Mouse (Mus musculus): ENCODE results near the gene Pnma1. TPM values are rescaled to one million over a fixed set of nuclear protein-coding genes. Genes with fewer than 3 reads are reported as not detected.

Pnma1 gene
- polyA plus RNA-seq, 1 experiment = 3.0 TPM

DNA sequence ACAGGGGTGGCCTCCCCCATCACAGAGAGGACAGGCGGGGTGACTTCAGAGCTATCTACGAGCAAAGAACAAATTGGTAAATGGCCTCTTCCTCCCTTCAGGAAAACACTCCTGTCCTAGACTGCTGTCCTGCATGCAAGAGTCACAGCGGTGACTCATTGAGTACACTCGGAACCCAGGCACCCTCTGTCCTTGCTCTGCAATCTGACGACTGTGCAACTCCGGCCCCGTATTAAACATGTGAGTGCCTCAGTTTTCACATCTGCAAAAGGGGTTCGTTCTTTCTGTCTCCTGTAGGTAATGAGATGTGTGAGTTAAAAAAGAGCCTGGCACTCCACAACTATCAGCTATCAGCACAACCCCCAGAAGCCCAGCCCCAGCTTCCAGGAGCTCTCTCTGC is 12.2 kb upstream of the Pnma1 start:
- TF ChIP-seq POLR2A (IDR thresholded peaks at IDR 0.05; ENCODE audit: extremely low read depth, insufficient read depth, low read length) (no peak), CTCF (IDR thresholded peaks at IDR 0.05; ENCODE audit: extremely low read depth, insufficient read depth, low read length) (no peak)
- no peak overlapping the region for H3K27ac ChIP-seq (ENCODE audit: insufficient read depth, low read length)
- H3K4me3 ChIP-seq (ENCODE audit: insufficient read depth, low read length) = no peak overlapping the region
- H3K4me1 ChIP-seq (ENCODE audit: control insufficient read depth, insufficient read depth, low read length) = no peaks in the 10 kb centered on the region; the same call in 1 of the 2 replicates

DNA sequence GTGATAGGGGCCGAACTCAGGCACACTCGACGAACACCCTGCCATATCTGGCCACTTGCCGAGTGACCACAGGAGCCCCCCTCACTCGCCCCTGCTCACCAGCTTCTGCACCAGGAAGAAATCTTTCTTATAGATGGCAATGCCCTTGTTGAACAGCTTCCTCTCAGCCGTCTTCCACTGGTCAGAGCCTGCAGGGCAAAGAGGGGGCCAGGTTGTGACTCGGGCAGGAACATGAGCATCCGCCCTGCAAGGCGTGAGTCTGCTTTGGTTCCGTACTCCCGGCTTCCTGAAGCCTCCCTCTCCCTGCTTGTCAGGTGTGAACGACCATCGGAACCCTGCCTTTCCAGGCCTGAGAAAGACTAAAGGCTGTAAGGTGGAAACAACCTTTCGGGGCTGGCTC is 9.9 kb upstream of the Pnma1 start:
- Histone ChIP-seq H3K27ac (ENCODE audit: insufficient read depth, low read length) (no peak overlapping the region), H3K4me3 (ENCODE audit: insufficient read depth, low read length) (no peak overlapping the region), H3K4me1 (ENCODE audit: control insufficient read depth, insufficient read depth, low read length) (no peaks in the 10 kb centered on the region; the same call in 1 of the 2 replicates)
- TF ChIP-seq CTCF (IDR thresholded peaks at IDR 0.05; ENCODE audit: extremely low read depth, insufficient read depth, low read length) = no peak
- TF ChIP-seq POLR2A (IDR thresholded peaks at IDR 0.05; ENCODE audit: extremely low read depth, insufficient read depth, low read length) = no peak

DNA sequence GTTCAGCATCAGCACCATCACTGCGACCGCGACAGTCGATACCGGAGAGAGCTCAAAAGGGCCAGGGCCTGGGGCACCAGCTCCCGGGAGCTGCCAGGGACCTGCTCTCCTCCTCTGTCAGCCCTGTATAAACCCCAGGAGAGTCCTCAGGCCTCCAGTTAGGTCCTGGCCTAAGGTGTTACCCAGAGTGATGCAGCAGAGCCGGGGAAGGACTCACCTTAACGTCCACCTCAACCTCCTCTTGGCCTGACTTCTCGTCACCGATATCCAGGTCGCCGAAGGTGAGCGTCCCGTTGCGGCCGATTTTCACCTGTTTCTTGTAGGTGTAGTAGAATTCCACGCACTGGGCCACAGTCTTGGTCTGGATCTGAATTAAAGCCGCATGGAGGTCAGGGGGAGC is 7.9 kb upstream of the Pnma1 start:
- H3K27ac ChIP-seq (ENCODE audit: insufficient read depth, low read length) = no peak overlapping the region
- no peak for TF ChIP-seq CTCF (IDR thresholded peaks at IDR 0.05; ENCODE audit: extremely low read depth, insufficient read depth, low read length)
- no peak for TF ChIP-seq POLR2A (IDR thresholded peaks at IDR 0.05; ENCODE audit: extremely low read depth, insufficient read depth, low read length)
- no peak overlapping the region for H3K4me3 ChIP-seq (ENCODE audit: insufficient read depth, low read length)

DNA sequence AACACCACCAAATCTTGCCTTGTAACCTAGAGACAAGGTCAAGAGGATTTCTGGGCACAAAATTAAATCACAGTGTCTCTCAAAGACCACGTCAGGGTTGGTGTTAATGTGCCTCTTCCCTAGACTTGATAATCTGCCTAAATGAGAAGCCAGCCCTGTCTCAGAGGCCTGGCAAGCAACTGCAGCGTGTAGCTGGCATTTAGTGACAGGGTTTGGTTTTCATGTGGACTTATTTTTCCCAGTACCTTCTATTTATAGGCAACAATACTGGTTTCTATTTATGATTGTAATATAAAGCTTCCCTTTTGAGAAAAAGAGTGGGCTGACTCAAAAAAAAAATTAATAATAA is 7.2 kb upstream of the Pnma1 start:
- no peak for TF ChIP-seq CTCF (IDR thresholded peaks at IDR 0.05; ENCODE audit: extremely low read depth, insufficient read depth, low read length)
- no peak for TF ChIP-seq POLR2A (IDR thresholded peaks at IDR 0.05; ENCODE audit: extremely low read depth, insufficient read depth, low read length)
- Histone ChIP-seq H3K27ac (ENCODE audit: insufficient read depth, low read length) (no peak overlapping the region), H3K4me3 (ENCODE audit: insufficient read depth, low read length) (no peak overlapping the region), H3K4me1 (ENCODE audit: control insufficient read depth, insufficient read depth, low read length) (no peaks in the 10 kb centered on the region; the same call in 1 of the 2 replicates)

More for the DNA sequence above, 7.9 kb upstream of the Pnma1 start:
- H3K4me1 ChIP-seq (ENCODE audit: control insufficient read depth, insufficient read depth, low read length) = no peaks in the 10 kb centered on the region; the same call in 1 of the 2 replicates

DNA sequence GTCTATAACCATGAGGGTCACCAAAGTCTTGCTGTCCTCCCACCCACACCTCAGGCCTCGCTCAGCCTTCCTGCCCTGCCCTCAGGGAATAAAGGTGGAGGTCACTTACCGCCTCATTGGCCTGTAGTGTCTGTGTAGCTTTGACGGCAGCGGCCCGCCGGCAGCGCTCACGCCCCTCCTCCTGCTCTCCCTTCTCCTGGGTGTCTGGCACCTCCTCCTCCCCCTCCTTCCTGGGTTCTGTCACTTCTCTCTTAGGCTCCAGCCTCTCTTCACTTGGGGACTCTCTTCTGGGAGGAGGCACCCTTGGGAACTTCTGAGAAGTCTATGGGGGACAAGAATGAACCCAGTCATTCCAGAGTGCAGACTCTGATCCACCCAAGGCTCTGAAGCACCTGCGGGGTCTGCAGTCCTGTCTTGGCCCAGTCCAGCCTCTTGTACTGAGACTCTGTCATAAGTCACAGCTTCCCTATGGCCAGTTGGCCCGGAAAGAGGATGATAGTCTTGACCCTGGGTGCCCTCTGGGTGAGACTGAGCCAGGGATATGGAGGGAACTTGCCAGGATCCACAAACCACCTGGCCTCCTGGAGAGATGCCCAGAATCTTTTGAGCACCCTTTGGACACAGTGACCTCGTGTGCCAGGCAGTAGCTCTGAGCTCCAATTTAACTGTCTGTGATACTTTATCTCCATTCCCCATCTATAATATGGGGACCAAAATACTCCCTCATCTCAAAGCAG is 6.7 kb upstream of the Pnma1 start:
- no peak overlapping the region for H3K27ac ChIP-seq (ENCODE audit: insufficient read depth, low read length)
- TF ChIP-seq POLR2A (IDR thresholded peaks at IDR 0.05; ENCODE audit: extremely low read depth, insufficient read depth, low read length) (no peak), CTCF (IDR thresholded peaks at IDR 0.05; ENCODE audit: extremely low read depth, insufficient read depth, low read length) (no peak)
- H3K4me1 ChIP-seq (ENCODE audit: control insufficient read depth, insufficient read depth, low read length) = no peaks in the 10 kb centered on the region; the same call in 1 of the 2 replicates
- no peak overlapping the region for H3K4me3 ChIP-seq (ENCODE audit: insufficient read depth, low read length)

DNA sequence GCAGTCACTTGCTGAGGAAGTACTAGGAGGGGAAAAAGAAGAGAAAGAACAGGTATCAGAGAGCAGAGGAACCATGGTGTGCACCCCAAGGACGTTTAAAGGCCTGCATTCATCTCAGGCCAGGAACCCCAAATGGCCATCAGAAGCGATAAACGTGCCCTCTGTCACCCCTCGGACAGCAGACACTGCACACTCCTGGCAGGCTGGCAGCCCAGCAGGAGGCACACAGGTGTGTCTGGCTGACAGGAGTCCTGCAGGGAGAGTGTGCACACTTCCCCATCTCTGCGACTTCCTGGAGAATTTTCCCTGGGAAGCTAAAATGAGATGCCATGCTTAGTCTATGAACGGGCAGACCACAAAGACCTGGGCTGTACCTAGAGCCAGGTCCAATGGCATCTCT is 5.1 kb upstream of the Pnma1 start:
- TF ChIP-seq POLR2A (IDR thresholded peaks at IDR 0.05; ENCODE audit: extremely low read depth, insufficient read depth, low read length) (no peak), CTCF (IDR thresholded peaks at IDR 0.05; ENCODE audit: extremely low read depth, insufficient read depth, low read length) (no peak)
- H3K4me1 ChIP-seq (ENCODE audit: control insufficient read depth, insufficient read depth, low read length) = no peaks in the 10 kb centered on the region; the same call in 1 of the 2 replicates
- no peak overlapping the region for H3K27ac ChIP-seq (ENCODE audit: insufficient read depth, low read length)
- H3K4me3 ChIP-seq (ENCODE audit: insufficient read depth, low read length) = no peak overlapping the region

DNA sequence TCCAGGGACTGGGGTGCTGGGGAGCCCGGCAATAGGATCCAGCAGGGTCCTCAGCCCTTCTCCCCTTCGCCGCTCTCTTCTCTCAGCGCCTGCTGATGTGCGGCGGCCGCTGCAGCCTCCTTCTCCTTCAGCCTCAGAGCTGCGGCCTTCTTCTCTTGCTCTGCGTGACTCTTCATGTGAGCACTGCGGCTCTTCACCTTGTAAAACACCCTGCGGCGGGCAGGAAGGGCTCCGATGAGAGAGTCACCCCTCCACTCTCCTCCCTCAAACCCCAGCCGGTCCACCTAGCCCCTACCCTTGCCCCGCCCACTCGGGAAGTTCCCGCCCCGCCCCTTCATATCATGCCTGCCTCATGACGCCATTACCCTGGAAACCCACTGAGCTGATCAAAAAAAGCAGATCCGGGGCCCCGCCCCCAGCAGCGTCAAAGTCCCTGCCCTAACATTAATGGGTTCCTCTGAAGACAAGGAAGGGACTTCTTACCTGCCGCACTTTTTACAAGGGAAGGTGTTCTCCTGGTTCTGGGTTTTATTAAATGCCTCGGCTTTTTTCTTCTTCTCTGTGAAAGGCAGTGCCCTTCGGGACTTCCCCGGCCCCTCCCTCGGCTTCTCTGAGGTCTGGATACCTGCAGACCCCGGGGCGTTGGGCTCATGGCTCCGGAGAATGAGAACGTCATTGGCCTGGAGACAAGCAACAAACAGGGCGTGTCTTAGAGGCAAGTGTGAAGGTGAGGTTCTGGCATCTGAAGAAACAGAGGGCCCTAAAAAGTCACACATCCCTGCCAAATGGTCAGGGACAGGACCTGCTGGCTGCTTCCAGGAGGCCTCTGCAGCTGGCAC is 4.3 kb upstream of the Pnma1 start:
- no peak overlapping the region for H3K27ac ChIP-seq (ENCODE audit: insufficient read depth, low read length)
- H3K4me1 ChIP-seq (ENCODE audit: control insufficient read depth, insufficient read depth, low read length) = no peaks in the 10 kb centered on the region; the same call in 1 of the 2 replicates

DNA sequence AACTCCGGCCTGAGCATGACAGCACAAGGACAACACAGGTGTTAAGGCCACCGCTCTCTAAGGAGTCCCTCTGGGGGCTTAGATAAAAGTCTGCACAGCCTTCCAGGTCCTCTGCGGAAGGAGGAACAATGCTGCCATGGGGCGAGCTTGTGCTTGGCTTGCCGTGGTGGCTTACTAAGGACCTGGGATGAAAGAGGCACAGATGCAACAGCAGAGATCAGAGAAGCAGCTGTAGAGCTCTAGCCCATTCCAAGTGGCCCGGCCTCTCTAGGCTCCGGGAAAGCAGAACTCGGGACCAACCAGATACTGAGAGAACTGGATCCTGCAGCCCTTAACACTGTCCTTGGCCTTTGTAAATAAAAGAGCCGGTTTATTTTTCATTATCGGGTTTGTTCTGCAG is 3.6 kb upstream of the Pnma1 start:
- H3K4me1 ChIP-seq (ENCODE audit: control insufficient read depth, insufficient read depth, low read length) = no peaks in the 10 kb centered on the region; the same call in 1 of the 2 replicates
- H3K27ac ChIP-seq (ENCODE audit: insufficient read depth, low read length) = no peak overlapping the region
- H3K4me3 ChIP-seq (ENCODE audit: insufficient read depth, low read length) = no peak overlapping the region
- TF ChIP-seq POLR2A (IDR thresholded peaks at IDR 0.05; ENCODE audit: extremely low read depth, insufficient read depth, low read length) = no peak
- TF ChIP-seq CTCF (IDR thresholded peaks at IDR 0.05; ENCODE audit: extremely low read depth, insufficient read depth, low read length) = no peak

More for the DNA sequence above, 4.3 kb upstream of the Pnma1 start:
- TF ChIP-seq CTCF (IDR thresholded peaks at IDR 0.05; ENCODE audit: extremely low read depth, insufficient read depth, low read length) (no peak), POLR2A (IDR thresholded peaks at IDR 0.05; ENCODE audit: extremely low read depth, insufficient read depth, low read length) (no peak)
- no peak overlapping the region for H3K4me3 ChIP-seq (ENCODE audit: insufficient read depth, low read length)

DNA sequence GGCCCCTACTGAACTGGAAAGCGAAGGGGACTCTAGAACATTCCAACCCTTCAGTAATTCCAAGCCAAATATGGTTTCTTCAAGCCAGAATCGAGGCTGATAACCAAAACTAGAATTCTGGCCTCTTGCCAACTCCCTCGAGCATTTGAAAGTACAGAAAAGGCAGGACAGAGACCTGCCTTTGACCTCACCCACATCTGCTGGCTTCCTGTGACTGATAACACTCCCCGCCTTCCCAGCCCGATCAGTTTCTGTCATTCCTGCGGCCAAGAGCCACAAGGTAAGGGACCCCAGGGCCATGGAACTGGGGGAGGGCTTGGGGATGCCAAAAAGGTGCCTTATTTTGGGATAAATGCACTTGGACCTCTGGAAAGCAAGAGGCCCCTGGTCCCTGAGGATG is 2.7 kb upstream of the Pnma1 start:
- TF ChIP-seq POLR2A (IDR thresholded peaks at IDR 0.05; ENCODE audit: extremely low read depth, insufficient read depth, low read length) (no peak), CTCF (IDR thresholded peaks at IDR 0.05; ENCODE audit: extremely low read depth, insufficient read depth, low read length) (no peak)
- Histone ChIP-seq H3K4me3 (ENCODE audit: insufficient read depth, low read length) (no peak overlapping the region), H3K4me1 (ENCODE audit: control insufficient read depth, insufficient read depth, low read length) (no peaks in the 10 kb centered on the region; the same call in 1 of the 2 replicates), H3K27ac (ENCODE audit: insufficient read depth, low read length) (no peak overlapping the region)

All from cortical plate, adult 2 months (tissue).